Mouse (Mus musculus) lung, embryonic 16.5 days (tissue): ENCODE data around the gene Gpatch2. TPM values are rescaled to one million over a fixed set of nuclear protein-coding genes. Genes with fewer than 3 reads are reported as not detected.

ENCODE experiments used
- ATAC-seq: fragments of 200-750 bp; cut with Nextera tagmentation; 2 replicates; pipeline ENCODE4 v1.8.0; 2017; ENCODE audit warnings: low read depth, mild to moderate bottlenecking, moderate library complexity
- H3K27ac ChIP-seq: fragments of 300-500 bp; sonication (generic); 2 replicates; pipeline ENCODE4 v1.5.1; 2014; ENCODE audit warnings: mild to moderate bottlenecking, control low read depth, low read length
- H3K27me3 ChIP-seq: fragments of 300-500 bp; sonication (generic); 2 replicates; pipeline ENCODE4 v1.6.1; 2014; ENCODE audit warnings: low read depth, low read length, mixed read lengths; ENCODE audit not compliant: control insufficient read depth, insufficient read depth
- H3K36me3 ChIP-seq: fragments of 300-500 bp; sonication (generic); 2 replicates; pipeline ENCODE4 v1.6.1; 2014; ENCODE audit warnings: low read length; ENCODE audit not compliant: control insufficient read depth, insufficient read depth
- H3K4me1 ChIP-seq: fragments of 300-500 bp; sonication (generic); replicated peaks from 2 replicates; pipeline ENCODE4 v1.6.1; 2014; ENCODE audit warnings: low read length, mixed read lengths; ENCODE audit not compliant: control insufficient read depth, insufficient read depth
- H3K4me2 ChIP-seq: fragments of 300-500 bp; sonication (generic); 2 replicates; pipeline ENCODE4 v1.6.1; 2014; ENCODE audit warnings: low read depth, low read length, control low read depth
- H3K4me3 ChIP-seq: fragments of 300-500 bp; sonication (generic); 2 replicates; pipeline ENCODE4 v1.5.1; 2014; ENCODE audit warnings: mild to moderate bottlenecking, low read length, control low read depth
- H3K9ac ChIP-seq: fragments of 300-500 bp; sonication (generic); 2 replicates; pipeline ENCODE4 v1.6.1; 2014; ENCODE audit warnings: low read length, control low read depth
- H3K9me3 ChIP-seq: fragments of 300-500 bp; sonication (generic); 2 replicates; pipeline ENCODE4 v1.6.1; 2016; ENCODE audit warnings: low read length; ENCODE audit not compliant: control insufficient read depth
- WGBS: fragments of 180-500 bp; shearing (Covaris S2); extraction: QIAGEN DNeasy Blood & Tissue Kit; methylation state at CpG from one replicate; pipeline ENCODE4 v1.1.7; 2014; 5-methylcytosine and 5-hydroxymethylcytosine counted together
- polyA plus RNA-seq: library from polyadenylated mRNA; unstranded; fragments of >200 nt; fragmentation: Nextera tagmentation; extraction: Ambion mirVana; gene quantifications from 2 replicates; pipeline ENCODE4 v1.2.1, GENCODE M21; 2015

Gpatch2 gene
- polyA plus RNA-seq, 1 experiment from 2014 or later = 18.5 TPM

- WGBS = 84% methylated on average over 3 of the region's 3 CpGs
- no peaks in the 10 kb centered on the region for H3K27me3 ChIP-seq
- H3K4me2 ChIP-seq = no peak overlapping the region
- H3K36me3 ChIP-seq = no peaks in the 10 kb centered on the region
- ATAC-seq = no peak
- no peaks in the 10 kb centered on the region for H3K4me1 ChIP-seq
- no peak overlapping the region for H3K27ac ChIP-seq
- no peak overlapping the region for H3K9ac ChIP-seq
- no peak overlapping the region for H3K4me3 ChIP-seq
- H3K9me3 ChIP-seq = no peaks in the 10 kb centered on the region
Observed at GRCm38 (mm10) chr1:187365424-187365823, 150.1 kb downstream of the Gpatch2 start.

GRCm38 (mm10) chr1:187366806-187367205 is 151.5 kb downstream of the Gpatch2 start:
- no peak for ATAC-seq

GRCm38 (mm10) chr1:187369049-187369448 is 153.7 kb downstream of the Gpatch2 start:
- H3K36me3 ChIP-seq = no peaks in the 10 kb centered on the region
- no peaks in the 10 kb centered on the region for H3K4me1 ChIP-seq
- no peaks in the 10 kb centered on the region for H3K27me3 ChIP-seq
- no peaks in the 10 kb centered on the region for H3K9me3 ChIP-seq
- H3K27ac ChIP-seq = no peak overlapping the region
- no peak for ATAC-seq
- 55% methylated on average over 2 of the region's 2 CpGs for WGBS
- H3K4me2 ChIP-seq = no peak overlapping the region
- H3K4me3 ChIP-seq = no peak overlapping the region
- no peak overlapping the region for H3K9ac ChIP-seq

More at GRCm38 (mm10) chr1:187366806-187367205, 151.5 kb downstream of the Gpatch2 start:
- no peak overlapping the region for H3K9ac ChIP-seq
- WGBS = 50% methylated on average over 2 of the region's 2 CpGs
- H3K36me3 ChIP-seq = no peaks in the 10 kb centered on the region
- H3K4me3 ChIP-seq = no peak overlapping the region
- no peaks in the 10 kb centered on the region for H3K9me3 ChIP-seq
- no peak overlapping the region for H3K4me2 ChIP-seq
- no peaks in the 10 kb centered on the region for H3K27me3 ChIP-seq
- H3K27ac ChIP-seq = no peak overlapping the region
- H3K4me1 ChIP-seq = no peaks in the 10 kb centered on the region

- Histone ChIP-seq H3K27ac (no peak overlapping the region), H3K9me3 (no peaks in the 10 kb centered on the region), H3K27me3 (no peaks in the 10 kb centered on the region), H3K4me2 (no peak overlapping the region), H3K9ac (no peak overlapping the region), H3K4me1 (no peaks in the 10 kb centered on the region), H3K4me3 (no peak overlapping the region), H3K36me3 (no peaks in the 10 kb centered on the region)
- ATAC-seq = no peak
- 56% methylated on average over 6 of the region's 6 CpGs for WGBS
Observed at GRCm38 (mm10) chr1:187373506-187373905, 158.2 kb downstream of the Gpatch2 start.

GRCm38 (mm10) chr1:187374418-187374817 is 159.1 kb downstream of the Gpatch2 start:
- no peaks in the 10 kb centered on the region for H3K4me1 ChIP-seq
- no peak overlapping the region for H3K9ac ChIP-seq
- 95% methylated on average over 4 of the region's 4 CpGs for WGBS
- H3K4me2 ChIP-seq = no peak overlapping the region
- no peaks in the 10 kb centered on the region for H3K9me3 ChIP-seq
- no peak overlapping the region for H3K4me3 ChIP-seq
- no peak for ATAC-seq
- no peaks in the 10 kb centered on the region for H3K36me3 ChIP-seq
- H3K27ac ChIP-seq = no peak overlapping the region
- no peaks in the 10 kb centered on the region for H3K27me3 ChIP-seq

- H3K9ac ChIP-seq = no peak overlapping the region
- H3K4me2 ChIP-seq = no peak overlapping the region
- WGBS = 67% methylated on average over 11 of the region's 11 CpGs
- H3K9me3 ChIP-seq = no peaks in the 10 kb centered on the region
- H3K27me3 ChIP-seq = no peaks in the 10 kb centered on the region
- ATAC-seq = no peak
- H3K4me3 ChIP-seq = no peak overlapping the region
- H3K4me1 ChIP-seq = no peaks in the 10 kb centered on the region
- no peaks in the 10 kb centered on the region for H3K36me3 ChIP-seq
- H3K27ac ChIP-seq = no peak overlapping the region
Observed at GRCm38 (mm10) chr1:187376946-187377671, 161.8 kb downstream of the Gpatch2 start.

GRCm38 (mm10) chr1:187377865-187378524 is 162.7 kb downstream of the Gpatch2 start:
- H3K4me1 ChIP-seq = no peaks in the 10 kb centered on the region
- ATAC-seq = no peak
- H3K27ac ChIP-seq = no peak overlapping the region
- no peaks in the 10 kb centered on the region for H3K36me3 ChIP-seq
- no peak overlapping the region for H3K4me3 ChIP-seq
- H3K9ac ChIP-seq = no peak overlapping the region
- no peak overlapping the region for H3K4me2 ChIP-seq
- H3K9me3 ChIP-seq = no peaks in the 10 kb centered on the region
- WGBS = 67% methylated on average over 14 of the region's 14 CpGs
- no peaks in the 10 kb centered on the region for H3K27me3 ChIP-seq

GRCm38 (mm10) chr1:187389476-187389875 is 174.2 kb downstream of the Gpatch2 start:
- no peak for ATAC-seq
- no peaks in the 10 kb centered on the region for H3K27me3 ChIP-seq
- H3K27ac ChIP-seq = no peak overlapping the region
- H3K9ac ChIP-seq = no peak overlapping the region
- no peaks in the 10 kb centered on the region for H3K36me3 ChIP-seq
- H3K4me1 ChIP-seq = no peaks in the 10 kb centered on the region
- H3K9me3 ChIP-seq = no peaks in the 10 kb centered on the region; the same call in 1 of the 2 replicates
- H3K4me3 ChIP-seq = no peak overlapping the region
- WGBS = 56% methylated on average over 4 of the region's 4 CpGs
- no peak overlapping the region for H3K4me2 ChIP-seq

- no peak overlapping the region for H3K27ac ChIP-seq
- H3K9me3 ChIP-seq = no peaks in the 10 kb centered on the region
- no peaks in the 10 kb centered on the region for H3K36me3 ChIP-seq
- 57% methylated on average over 9 of the region's 9 CpGs for WGBS
- H3K9ac ChIP-seq = no peak overlapping the region
- H3K27me3 ChIP-seq = no peaks in the 10 kb centered on the region
- ATAC-seq = no peak
- no peaks in the 10 kb centered on the region for H3K4me1 ChIP-seq
- no peak overlapping the region for H3K4me3 ChIP-seq
- no peak overlapping the region for H3K4me2 ChIP-seq
Observed at GRCm38 (mm10) chr1:187400834-187401233, 185.5 kb downstream of the Gpatch2 start.
